Mouse (Mus musculus) large intestine, adult 2 months (tissue): ENCODE results near the gene Atxn7l3. TPM values are rescaled to one million over a fixed set of nuclear protein-coding genes. Genes with fewer than 3 reads are reported as not detected.

ENCODE experiments used
- DNase-seq: peaks from one replicate; pipeline ENCODE4 v3.0.0-alpha.2; 2012; ENCODE audit warnings: low read depth, low spot score
- WGBS: fragments of 180-500 bp; shearing (Covaris S2); methylation state at CpG from one replicate; pipeline ENCODE4 v1.1.7; 2018; 5-methylcytosine and 5-hydroxymethylcytosine counted together
- polyA plus RNA-seq: library from polyadenylated mRNA; depleted of rRNA; stranded (reverse); fragments of >200 nt; gene quantifications from 2 replicates; pipeline ENCODE4 v1.2.3, GENCODE M21; 2012; rRNA removed

The Atxn7l3 gene
- 32.7 and 33.6 TPM in 2 replicates for polyA plus RNA-seq

DNA sequence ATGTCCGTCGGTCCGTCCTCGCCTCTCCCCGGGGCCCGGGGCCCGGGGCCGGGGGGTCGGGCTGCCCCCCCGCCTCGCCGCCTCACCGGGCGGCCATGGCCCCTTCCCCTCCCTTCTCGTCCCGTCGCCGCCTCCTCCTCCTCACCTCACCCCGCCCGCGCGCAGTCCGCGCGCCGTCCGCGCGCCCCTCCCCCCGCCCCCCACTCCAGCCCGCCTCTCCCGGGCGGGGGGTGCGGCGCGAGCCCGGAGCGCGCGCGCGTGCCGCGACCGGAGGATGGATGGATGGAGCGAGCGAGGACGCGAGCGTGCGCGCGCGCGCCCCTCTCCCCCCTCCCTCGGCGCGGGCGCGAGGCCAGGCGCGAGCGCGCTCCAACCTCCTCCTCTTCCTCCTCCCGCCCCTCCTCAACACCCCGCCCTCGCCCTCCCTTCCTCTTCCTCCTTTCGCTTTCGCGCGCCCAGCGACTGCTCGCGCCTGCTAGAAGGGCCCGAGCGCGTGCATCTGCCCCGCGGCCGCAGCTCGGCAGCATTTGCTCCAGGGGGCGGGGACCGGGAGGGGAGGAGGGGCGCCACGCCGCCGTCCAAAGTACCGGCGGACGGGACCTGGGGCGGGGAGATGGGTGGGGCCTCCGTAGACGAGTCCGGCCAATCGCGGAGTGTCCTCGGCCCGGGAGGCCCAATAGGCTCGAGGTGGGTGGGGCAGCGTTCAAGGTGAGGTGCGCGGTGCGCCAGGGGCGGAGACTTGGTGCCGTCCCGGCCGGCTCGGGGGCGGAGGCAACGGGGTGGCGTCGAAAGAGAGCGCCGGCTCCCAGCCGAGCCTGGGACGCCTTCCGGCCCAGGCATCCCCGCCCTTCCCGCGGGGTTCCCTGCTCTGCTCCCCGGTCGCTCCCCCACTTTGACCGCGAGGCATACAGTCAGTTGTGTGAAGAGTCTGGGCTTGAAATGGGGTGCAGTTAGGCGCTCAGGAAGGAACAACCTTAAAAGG lies at the start of gene Atxn7l3:
Gene Atxn7l3, minus strand, starts transcription at position 141 of the 982 bp plus-strand sequence.
- WGBS = under 1% methylated on average over 63 of the region's 125 CpGs
- DNase-seq = no peak

DNA sequence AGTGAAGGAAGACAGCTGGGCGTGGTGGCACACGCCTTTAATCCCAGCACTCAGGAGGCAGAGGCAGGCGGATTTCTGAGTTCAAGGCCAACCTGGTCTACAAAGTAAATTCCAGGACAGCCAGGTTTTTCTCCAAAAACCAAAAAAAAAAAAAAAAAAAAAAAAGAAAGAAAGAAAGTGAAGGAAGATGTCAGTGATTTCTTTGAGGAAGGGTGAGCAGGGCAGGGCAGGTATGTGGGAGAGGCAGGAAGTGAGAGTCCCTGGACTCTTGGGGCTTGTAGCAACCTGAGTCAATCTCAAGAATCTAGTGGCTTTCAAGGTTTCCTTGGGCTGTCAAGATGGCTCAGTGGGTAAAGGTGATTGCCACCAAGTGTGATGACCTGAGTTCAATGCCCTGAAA lies 48.0 kb upstream of the Atxn7l3 start:
- DNase-seq = no peak
- 86% methylated on average over 3 of the region's 3 CpGs for WGBS

DNA sequence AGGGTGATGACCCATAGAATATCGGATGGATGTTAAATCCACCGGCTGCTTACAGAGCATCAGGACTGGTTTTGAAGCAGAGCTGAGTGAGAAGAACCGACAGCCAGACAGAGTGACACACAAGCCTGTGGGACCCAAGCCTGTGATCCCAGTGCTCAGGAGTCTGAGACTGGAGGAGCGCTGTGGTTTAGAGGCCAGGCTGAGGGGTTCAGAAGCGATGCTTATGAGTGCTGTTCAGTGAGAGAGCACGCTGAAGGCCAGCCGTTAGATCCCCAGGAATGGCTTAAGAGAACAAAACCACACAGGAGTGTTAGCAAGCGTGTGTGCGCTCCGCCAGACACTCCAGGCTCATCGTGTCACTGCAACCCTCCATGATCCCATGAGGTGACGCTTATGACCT lies 46.3 kb upstream of the Atxn7l3 start:
- WGBS = 88% methylated on average over 12 of the region's 12 CpGs

DNA sequence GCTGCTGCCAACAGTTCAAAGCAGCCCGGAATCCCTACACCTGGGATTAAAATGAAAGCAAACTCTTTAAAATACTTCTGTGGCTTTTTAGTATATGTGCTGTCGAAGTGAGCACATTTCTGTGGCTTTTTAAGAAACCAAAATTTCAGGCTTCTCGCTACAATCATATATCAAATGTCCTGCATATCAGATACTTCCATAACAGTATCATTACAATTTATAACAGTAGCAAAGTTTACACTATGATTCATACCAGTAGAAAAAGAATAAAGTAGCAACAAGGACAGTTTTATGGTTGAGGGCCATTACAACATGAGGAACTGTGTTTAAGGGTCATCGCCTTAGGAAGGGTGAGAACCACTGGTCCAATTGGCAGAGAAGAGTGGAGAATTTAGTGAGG lies 44.7 kb upstream of the Atxn7l3 start:
- no peak for DNase-seq
- 47% methylated on average over 4 of the region's 4 CpGs for WGBS

More for the DNA sequence above, 46.3 kb upstream of the Atxn7l3 start:
- no peak for DNase-seq

DNA sequence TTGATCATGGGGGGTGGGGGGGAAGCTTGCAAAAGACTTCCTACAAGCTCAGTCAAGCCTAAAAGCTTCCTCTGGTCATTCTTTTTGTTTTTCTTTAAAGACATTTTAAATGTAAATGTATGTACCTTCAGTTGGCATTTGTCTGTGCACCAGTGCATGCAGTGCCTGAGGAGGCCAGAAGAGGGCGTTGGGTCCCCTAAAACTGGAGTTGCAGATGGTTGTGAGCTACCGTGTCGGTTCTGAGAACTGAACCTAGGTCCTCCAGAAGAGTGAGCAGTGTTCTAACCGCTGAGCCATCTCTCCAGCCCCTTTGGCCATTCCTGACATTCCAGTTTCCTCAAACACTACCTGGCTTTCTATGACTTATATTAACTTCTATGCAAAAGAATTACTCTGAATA lies 43.2 kb upstream of the Atxn7l3 start:
- WGBS = 67% methylated on average over 4 of the region's 4 CpGs
- no peak for DNase-seq

DNA sequence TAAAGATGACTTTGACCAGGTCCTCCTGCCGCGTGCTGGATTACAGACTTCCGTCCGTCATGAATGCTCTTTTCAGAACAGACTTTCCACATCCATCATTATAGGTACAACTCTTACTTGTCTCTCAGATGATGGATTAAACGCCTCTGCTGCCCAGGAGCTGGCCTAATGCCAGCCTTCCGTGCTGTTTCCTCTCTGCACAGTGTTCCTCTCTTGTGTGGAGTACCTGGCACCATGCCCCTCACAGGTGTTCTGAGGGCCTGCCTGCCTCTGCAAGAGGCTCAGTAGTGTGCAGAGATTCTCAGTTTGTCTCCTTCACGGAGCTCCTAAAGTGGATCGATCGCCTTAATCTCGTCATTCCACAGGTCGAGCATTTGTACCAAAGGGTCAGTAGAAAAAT lies 42.8 kb upstream of the Atxn7l3 start:
- DNase-seq = no peak
- WGBS = 48% methylated on average over 11 of the region's 11 CpGs

DNA sequence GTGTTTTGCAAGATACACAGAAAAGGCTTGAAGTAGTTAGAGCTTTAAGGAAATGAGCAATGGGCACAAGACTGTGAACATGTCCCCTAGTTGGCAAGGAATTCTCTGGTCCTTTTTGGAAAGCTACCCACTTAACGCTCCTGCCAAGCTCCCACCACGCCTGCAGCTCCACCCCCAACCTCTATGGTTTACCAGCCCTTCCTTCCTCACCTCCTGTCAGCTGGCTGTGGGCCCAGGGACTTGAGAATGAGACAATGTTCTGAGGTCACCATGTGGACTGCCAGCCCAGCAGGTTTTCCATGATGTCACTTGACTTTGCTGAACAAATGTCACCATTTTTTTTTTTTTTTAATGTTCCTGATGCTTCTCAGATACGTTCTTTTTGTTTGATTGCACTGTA lies 42.1 kb upstream of the Atxn7l3 start:
- no peak for DNase-seq
- WGBS = 3% methylated on average over 3 of the region's 3 CpGs

DNA sequence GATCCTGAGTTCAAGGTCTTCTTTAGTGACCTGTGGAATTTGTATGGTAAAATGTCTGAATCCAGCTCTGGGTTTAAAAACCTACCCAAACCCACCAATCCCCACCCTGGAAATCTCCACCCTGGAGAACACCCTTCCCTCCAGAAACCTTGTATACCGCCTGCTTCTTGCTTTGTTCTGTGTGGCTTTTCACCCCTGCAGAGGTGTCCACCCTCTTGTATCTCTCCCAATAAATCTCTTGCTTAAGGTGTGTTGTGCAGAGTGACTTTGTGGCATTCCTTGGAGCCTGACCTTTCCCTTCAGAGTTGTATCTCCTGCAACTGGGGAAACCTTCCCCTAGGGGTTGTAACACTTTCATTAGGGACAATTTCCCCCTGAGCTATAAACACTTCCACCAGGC lies 41.5 kb upstream of the Atxn7l3 start:
- no peak for DNase-seq
- WGBS = 52% methylated on average over 1 of the region's 1 CpGs

DNA sequence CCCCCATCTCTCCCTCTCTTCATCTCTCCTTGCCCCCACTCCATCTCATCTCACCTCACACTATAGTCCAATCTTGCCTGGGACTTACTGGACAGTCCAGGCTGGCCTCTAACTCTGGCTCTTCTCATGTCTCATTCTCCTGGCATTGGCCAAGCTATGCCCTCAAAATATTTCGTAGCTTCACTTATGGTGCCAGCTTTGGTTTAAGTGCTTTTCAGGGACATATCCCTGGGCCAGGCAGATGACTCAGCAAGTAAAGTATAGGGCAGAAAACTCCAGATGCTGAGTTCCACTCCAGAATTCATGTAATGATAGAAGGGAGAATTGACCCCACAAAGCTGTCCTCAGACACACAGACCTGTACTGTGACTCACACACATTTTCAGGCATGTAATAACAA lies 39.8 kb upstream of the Atxn7l3 start:
- no peak for DNase-seq
- 58% methylated on average over 1 of the region's 1 CpGs for WGBS

DNA sequence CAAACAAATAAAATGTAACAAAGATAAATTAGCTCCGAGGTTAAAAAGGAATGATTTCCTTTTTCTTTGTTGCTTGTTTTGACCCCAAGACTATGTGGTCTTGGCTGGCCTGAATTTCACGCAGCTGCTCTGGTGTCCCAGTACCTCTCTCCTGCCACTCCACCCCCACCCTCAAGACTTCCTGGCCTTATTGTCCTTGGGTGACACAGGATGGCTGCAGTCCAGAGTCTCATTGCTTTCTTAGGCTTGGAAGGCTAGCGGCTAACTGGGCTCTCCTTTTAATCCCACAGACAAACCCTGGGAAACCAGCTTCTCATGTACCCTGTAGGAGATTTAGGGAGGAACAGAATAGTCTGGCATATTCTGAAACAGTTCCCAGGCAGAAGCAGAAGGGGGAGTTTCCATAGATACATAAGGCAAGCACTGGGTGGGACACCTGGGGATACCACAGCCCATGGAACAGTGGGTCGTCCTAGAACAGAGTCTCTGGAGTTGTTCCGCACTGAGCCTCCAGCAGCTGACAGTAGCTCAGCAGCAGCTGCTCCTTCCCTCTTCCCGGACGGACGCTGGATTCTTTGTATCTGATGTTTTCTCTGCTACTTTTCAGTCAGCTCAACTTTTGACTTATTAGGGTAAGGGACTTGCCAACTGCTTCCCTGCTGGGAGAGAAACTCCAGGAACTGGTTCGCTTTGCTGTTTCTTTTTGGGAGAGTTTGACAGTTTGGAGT lies 38.7 kb upstream of the Atxn7l3 start:
- no peak for DNase-seq
- WGBS = 49% methylated on average over 9 of the region's 9 CpGs

DNA sequence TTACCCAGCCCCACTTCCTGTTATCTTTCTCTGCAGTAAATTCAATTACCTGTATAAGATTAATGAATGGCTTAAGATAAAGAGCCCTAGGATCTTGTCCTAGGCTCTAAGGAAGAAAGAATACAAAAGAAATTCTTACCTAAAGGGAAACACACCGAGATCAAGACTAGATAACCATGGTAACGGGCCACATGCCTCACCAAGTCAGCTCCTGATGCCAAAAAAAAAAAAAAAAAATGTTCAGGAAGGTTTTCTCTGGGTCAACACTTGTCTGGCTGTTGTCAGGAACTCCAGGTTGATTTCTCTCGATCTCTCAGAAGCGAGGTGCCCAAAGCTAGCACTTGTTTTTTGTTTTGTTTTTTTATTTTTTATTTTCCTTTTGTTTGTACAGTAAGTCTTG lies 37.6 kb upstream of the Atxn7l3 start:
- no peak for DNase-seq
- WGBS = 81% methylated on average over 4 of the region's 4 CpGs

DNA sequence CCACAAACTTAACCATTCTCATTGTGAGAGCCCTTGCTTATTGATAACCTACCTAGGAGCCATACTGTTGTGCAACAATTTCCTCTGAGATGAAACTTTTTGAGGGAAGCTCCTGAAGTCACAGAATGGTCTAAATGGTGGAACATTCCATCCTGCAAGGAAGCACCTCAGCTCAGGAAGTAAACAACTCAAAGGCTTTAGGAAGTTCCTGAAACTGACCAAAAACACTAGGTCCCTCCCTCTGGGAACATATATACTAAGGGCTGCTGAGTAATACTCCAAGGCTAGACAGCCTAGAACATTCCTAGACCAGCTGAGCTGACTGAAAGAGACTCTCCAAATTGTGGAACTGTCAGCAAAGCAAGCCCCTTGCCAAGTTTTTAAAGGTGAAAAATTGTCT lies 36.6 kb upstream of the Atxn7l3 start:
- DNase-seq = no peak

DNA sequence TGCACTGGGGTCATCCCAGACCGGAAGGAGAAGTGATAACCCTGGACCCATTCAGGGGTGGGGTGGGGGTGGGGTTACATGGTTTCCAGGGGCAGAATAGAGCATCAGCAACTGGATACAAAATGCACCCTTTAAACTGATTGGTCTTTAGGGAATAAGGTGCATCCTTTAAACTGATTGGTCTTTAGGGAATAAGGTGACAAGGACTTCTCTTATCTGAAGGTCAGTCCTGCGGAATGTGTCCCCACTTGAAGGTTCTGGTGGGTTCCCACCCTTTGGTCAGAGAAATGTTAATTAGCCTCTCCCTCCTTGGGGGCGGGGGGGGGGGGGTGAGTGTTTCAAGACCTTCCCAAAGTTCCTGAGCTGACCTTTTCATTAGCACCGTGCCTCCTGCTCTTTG lies 35.4 kb upstream of the Atxn7l3 start:
- 59% methylated on average over 4 of the region's 4 CpGs for WGBS
- no peak for DNase-seq

DNA sequence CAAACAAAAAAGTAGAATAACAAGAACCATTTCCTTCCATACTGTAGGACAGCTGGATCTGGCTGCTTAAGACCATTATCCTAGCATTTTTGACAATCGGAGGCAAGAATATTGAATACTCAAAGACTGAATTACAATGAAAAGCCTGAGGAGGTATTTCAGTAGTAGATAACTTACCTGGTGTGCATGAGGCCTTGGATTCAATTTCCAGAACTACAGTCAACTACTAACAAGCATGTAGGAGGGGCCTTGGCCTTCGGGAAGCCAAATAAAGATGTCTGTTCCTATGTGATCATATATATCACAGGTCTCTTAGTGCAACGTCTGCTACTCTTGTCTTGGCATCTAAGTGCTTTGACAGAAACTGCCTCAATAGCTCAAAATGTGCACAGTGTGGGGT lies 33.6 kb upstream of the Atxn7l3 start:
- WGBS = 63% methylated on average over 3 of the region's 3 CpGs
- DNase-seq = no peak

DNA sequence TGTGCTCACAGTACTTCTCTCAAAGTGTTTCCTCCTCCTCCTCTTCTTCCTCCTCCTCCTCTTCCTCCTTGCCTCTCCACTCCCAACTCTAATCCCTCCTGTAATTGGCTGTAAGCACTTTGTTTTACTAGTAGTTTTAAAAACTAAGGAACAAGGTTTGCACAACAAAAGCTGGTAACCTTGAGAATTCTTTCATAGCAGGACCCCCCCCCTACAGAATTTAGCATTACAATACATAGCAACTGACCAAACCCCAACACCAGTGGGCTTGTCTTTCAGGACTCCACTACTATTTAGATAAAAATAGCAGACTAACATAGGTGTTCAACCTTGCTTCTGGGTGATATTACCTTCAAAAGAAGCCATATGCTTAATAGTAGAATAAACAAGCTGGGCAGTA lies 33.1 kb upstream of the Atxn7l3 start:
- DNase-seq = no peak

DNA sequence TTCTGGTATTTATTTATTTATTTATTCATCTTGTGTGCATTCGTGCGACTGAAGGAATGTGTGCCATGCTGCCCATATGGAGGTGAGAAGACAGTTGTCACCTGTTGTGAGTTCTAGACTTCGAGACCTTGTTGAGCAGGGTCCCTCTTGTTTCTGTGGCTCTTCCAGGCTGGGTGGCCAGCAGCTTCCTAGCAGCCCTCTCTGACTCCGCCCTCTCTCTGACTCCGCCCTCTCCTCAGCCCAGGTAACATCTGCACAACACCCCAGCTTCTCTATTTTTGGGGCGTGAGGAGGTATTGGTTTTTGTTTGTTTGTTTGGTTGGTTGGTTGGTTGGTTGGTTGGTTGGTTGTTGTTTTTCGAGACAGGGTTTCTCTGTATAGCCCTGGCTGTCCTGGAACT lies 31.4 kb upstream of the Atxn7l3 start:
- WGBS = 76% methylated on average over 7 of the region's 7 CpGs
- no peak for DNase-seq

DNA sequence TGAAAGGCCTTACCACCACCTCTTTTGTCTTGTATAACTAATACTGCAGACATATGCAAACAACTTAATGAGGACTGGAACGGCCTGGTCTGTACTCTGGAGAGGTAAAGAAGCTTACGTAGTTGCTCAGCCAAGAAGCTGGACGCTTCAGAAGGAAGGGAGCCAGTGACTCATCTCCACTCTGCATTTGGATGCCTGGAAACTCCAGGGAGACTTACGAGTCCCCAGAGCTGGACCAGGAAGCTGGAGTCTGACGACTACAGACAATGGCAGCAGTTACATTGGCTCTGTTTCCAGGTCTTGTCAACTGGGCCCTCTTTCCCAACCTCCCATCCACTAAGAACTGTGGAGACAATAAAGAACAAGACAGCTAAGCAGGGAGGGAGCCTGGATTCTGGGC lies 30.8 kb upstream of the Atxn7l3 start:
- WGBS = 32% methylated on average over 5 of the region's 5 CpGs
- DNase-seq = no peak

DNA sequence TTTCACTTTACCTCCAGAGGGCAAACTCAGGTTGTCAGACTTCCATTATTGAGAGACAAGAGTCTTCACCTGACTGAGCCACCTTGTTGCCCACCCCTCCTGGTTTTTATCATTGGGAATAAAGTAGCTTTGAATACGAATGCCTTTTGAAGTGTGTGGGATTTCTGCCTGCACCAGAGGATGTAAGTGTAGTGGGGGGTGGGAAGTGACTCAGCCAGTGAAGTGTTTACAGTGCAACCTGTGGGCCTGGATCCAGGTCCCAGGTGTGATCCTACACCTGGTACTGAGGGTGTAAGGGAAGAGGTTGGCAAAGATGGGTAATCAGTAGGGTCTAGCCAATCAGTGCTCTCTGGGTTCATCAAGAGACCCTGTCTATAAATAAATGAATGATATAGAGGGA lies 27.1 kb upstream of the Atxn7l3 start:
- no peak for DNase-seq
- WGBS = 72% methylated on average over 1 of the region's 1 CpGs

DNA sequence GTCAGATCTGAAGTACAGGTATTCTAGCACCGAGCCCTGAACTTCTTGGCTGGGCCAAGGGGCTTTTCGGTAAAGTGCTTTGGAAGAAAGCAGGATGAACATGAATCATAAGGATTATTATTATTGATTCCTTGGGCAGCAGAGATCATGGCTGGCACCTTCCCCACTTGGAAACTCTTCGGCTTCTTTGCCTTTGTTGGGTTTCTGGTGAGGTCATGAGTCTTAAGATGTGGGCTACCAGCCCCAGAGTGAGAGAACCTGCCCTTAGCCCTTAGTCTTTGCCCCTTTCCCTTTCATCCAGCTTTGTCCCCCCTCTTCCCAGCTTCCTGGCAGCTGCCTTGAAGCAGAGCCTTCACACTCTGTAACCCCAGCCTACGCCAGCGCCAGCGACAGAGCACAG lies 25.5 kb upstream of the Atxn7l3 start:
- WGBS = 94% methylated on average over 6 of the region's 6 CpGs
- no peak for DNase-seq

DNA sequence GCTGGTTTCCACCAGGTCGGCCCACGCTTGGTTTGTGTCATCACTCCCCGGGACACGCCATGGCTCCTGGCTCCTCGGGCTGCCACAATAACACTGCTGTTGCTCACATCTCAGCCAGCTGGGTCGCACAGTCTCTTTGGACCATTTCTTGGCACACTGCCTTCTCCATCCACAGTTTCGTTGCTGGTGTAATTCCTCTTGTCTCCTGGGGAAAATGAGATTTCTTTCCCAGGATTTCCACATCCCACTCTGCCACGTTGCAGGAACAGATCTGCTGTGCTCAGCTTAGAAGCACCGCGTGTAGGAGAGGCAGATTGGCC lies 24.2 kb upstream of the Atxn7l3 start:
- DNase-seq = no peak
- 19% methylated on average over 10 of the region's 10 CpGs for WGBS
